Mouse (Mus musculus): ENCODE measurements at regions not wholly inside any gene's neighbourhood (a gene's known extent, or its start where the extent isn't known, plus 50 kb on each side); places are given as distances from the start of the nearest gene placed in this dataset.

- TF ChIP-seq POLR2A (IDR thresholded peaks at IDR 0.05; ENCODE audit: borderline replicate concordance, low read depth, low read length) = no peak
- TF ChIP-seq CTCF (IDR thresholded peaks at IDR 0.05; ENCODE audit: low read depth, low read length) = no peak
Observed at GRCm38 (mm10) chr5:112072456-112072855, 179.9 kb downstream of the Cryba4 start.

All from bone marrow macrophage, adult 2 months (primary cell).